Mouse (Mus musculus) heart, postnatal 0 days (tissue): ENCODE measurements at regions not wholly inside any gene's neighbourhood (a gene's known extent, or its start where the extent isn't known, plus 50 kb on each side); places are given as distances from the start of the nearest gene placed in this dataset.

Experiments
- ATAC-seq: fragments of 200-750 bp; cut with Nextera tagmentation; 2 replicates; pipeline ENCODE4 v1.8.0; 2017; ENCODE audit warnings: low read depth, moderate number of reproducible peaks, moderate library complexity; ENCODE audit not compliant: insufficient read depth
- DNase-seq: peaks from one replicate; pipeline ENCODE4 v3.0.0-alpha.2; 2016; ENCODE audit warnings: low spot score
- H3K27ac ChIP-seq: fragments of 300-500 bp; sonication (generic); 2 replicates; pipeline ENCODE4 v1.5.1; 2014; ENCODE audit warnings: low read depth, mild to moderate bottlenecking
- H3K27me3 ChIP-seq: fragments of 300-500 bp; sonication (generic); 2 replicates; pipeline ENCODE4 v1.6.1; 2014; ENCODE audit warnings: low read length, mixed read lengths; ENCODE audit not compliant: control insufficient read depth, insufficient read depth
- H3K36me3 ChIP-seq: fragments of 300-500 bp; sonication (generic); replicated peaks from 2 replicates; pipeline ENCODE4 v1.6.1; 2014; ENCODE audit warnings: low read length, mixed read lengths; ENCODE audit not compliant: control insufficient read depth, insufficient read depth
- H3K4me1 ChIP-seq: fragments of 300-500 bp; sonication (generic); 2 replicates; pipeline ENCODE4 v1.6.1; 2014; ENCODE audit warnings: antibody characterized with exemption; ENCODE audit not compliant: control insufficient read depth, insufficient read depth
- H3K4me2 ChIP-seq: fragments of 300-500 bp; sonication (generic); 2 replicates; pipeline ENCODE4 v1.6.1; 2014; ENCODE audit warnings: low read depth, mild to moderate bottlenecking, low read length, moderate library complexity
- H3K4me3 ChIP-seq: fragments of 300-500 bp; sonication (generic); 2 replicates; pipeline ENCODE4 v1.5.1; 2014; ENCODE audit warnings: low read depth, low read length
- H3K9ac ChIP-seq: fragments of 300-500 bp; sonication (generic); replicated peaks from 2 replicates; pipeline ENCODE4 v1.6.1; 2014; ENCODE audit warnings: low read depth, low read length, mixed read lengths
- H3K9me3 ChIP-seq: fragments of 300-500 bp; sonication (generic); replicated peaks from 2 replicates; pipeline ENCODE4 v1.6.1; 2016; ENCODE audit warnings: low read length; ENCODE audit not compliant: control insufficient read depth
- CTCF ChIP-seq: IDR thresholded peaks from 2 replicates; pipeline ENCODE4 v1.5.1; 2016; ENCODE audit warnings: antibody characterized with exemption, control low read depth, low read depth
- EP300 ChIP-seq: IDR thresholded peaks from 2 replicates; pipeline ENCODE4 v1.6.1; 2016; ENCODE audit warnings: antibody characterized with exemption, low read depth
- WGBS: fragments of 180-500 bp; shearing (Covaris S2); extraction: QIAGEN DNeasy Blood & Tissue Kit; methylation state at CpG from one replicate; pipeline ENCODE4 v1.1.7; 2014; 5-methylcytosine and 5-hydroxymethylcytosine counted together

- H3K4me2 ChIP-seq: no peak overlapping the region
- no peak for TF ChIP-seq EP300
- no peak for TF ChIP-seq CTCF
- H3K9me3 ChIP-seq: no peaks in the 10 kb centered on the region
- H3K27me3 ChIP-seq: no peaks in the 10 kb centered on the region
- H3K36me3 ChIP-seq: no peaks in the 10 kb centered on the region
- no peak overlapping the region for H3K9ac ChIP-seq
- WGBS: 78% methylated on average over 5 of the region's 5 CpGs
- no peak overlapping the region for H3K4me3 ChIP-seq
- no peak overlapping the region for H3K27ac ChIP-seq
- ATAC-seq: no peak
- no peaks in the 10 kb centered on the region for H3K4me1 ChIP-seq
- no peak for DNase-seq
Measured at GRCm38 (mm10) chr5:106209543-106209942, 248.4 kb downstream of the Barhl2 start.

GRCm38 (mm10) chr5:106207706-106208105 lies 250.3 kb downstream of the Barhl2 start:
- Histone ChIP-seq H3K4me1 (no peaks in the 10 kb centered on the region), H3K27ac (no peak overlapping the region), H3K4me3 (no peak overlapping the region), H3K9ac (no peak overlapping the region), H3K4me2 (no peak overlapping the region), H3K9me3 (no peaks in the 10 kb centered on the region), H3K27me3 (no peaks in the 10 kb centered on the region), H3K36me3 (no peaks in the 10 kb centered on the region)
- TF ChIP-seq CTCF: no peak
- TF ChIP-seq EP300: no peak
- WGBS: 80% methylated on average over 6 of the region's 6 CpGs
- no peak for ATAC-seq
- DNase-seq: no peak

- ATAC-seq (no peak), DNase-seq (no peak)
- Histone ChIP-seq H3K27ac (no peak overlapping the region), H3K4me2 (no peak overlapping the region), H3K4me1 (no peaks in the 10 kb centered on the region), H3K27me3 (no peaks in the 10 kb centered on the region), H3K9me3 (no peaks in the 10 kb centered on the region), H3K36me3 (no peaks in the 10 kb centered on the region), H3K9ac (no peak overlapping the region), H3K4me3 (no peak overlapping the region)
- WGBS: 67% methylated on average over 6 of the region's 6 CpGs
- no peak for TF ChIP-seq EP300
Measured at GRCm38 (mm10) chr5:106205724-106206123, 252.2 kb downstream of the Barhl2 start.

GRCm38 (mm10) chr5:106200631-106201030 lies 257.3 kb downstream of the Barhl2 start:
- H3K9ac ChIP-seq: no peak overlapping the region
- WGBS: 81% methylated on average over 16 of the region's 16 CpGs
- no peaks in the 10 kb centered on the region for H3K4me1 ChIP-seq
- H3K9me3 ChIP-seq: no peaks in the 10 kb centered on the region
- H3K4me3 ChIP-seq: no peak overlapping the region
- H3K36me3 ChIP-seq: no peaks in the 10 kb centered on the region
- DNase-seq (no peak), ATAC-seq (no peak)
- H3K27me3 ChIP-seq: no peaks in the 10 kb centered on the region
- H3K27ac ChIP-seq: no peak overlapping the region
- H3K4me2 ChIP-seq: no peak overlapping the region
- TF ChIP-seq EP300 (no peak), CTCF (no peak)

- H3K36me3 ChIP-seq: no peaks in the 10 kb centered on the region
- H3K9ac ChIP-seq: no peak overlapping the region
- ATAC-seq: no peak
- no peak overlapping the region for H3K4me2 ChIP-seq
- no peak for TF ChIP-seq EP300
- TF ChIP-seq CTCF: no peak
- WGBS: 79% methylated on average over 3 of the region's 3 CpGs
- H3K4me3 ChIP-seq: no peak overlapping the region
- H3K4me1 ChIP-seq: no peaks in the 10 kb centered on the region
- DNase-seq: no peak
- no peak overlapping the region for H3K27ac ChIP-seq
- no peaks in the 10 kb centered on the region for H3K9me3 ChIP-seq
- no peaks in the 10 kb centered on the region for H3K27me3 ChIP-seq
Measured at GRCm38 (mm10) chr5:106199061-106199460, 258.9 kb downstream of the Barhl2 start.

- no peaks in the 10 kb centered on the region for H3K36me3 ChIP-seq
- H3K4me2 ChIP-seq: no peak overlapping the region
- no peak overlapping the region for H3K4me3 ChIP-seq
- no peak for TF ChIP-seq EP300
- no peak for TF ChIP-seq CTCF
- no peaks in the 10 kb centered on the region for H3K9me3 ChIP-seq
- ATAC-seq (no peak), DNase-seq (no peak)
- no peak overlapping the region for H3K9ac ChIP-seq
- 83% methylated on average over 11 of the region's 11 CpGs for WGBS
- no peaks in the 10 kb centered on the region for H3K27me3 ChIP-seq
- H3K27ac ChIP-seq: no peak overlapping the region
- no peaks in the 10 kb centered on the region for H3K4me1 ChIP-seq
Measured at GRCm38 (mm10) chr5:106191141-106191540, 266.8 kb downstream of the Barhl2 start.
